Mouse (Mus musculus): ENCODE results near the gene Obsl1. TPM values are rescaled to one million over a fixed set of nuclear protein-coding genes. Genes with fewer than 3 reads are reported as not detected.
A peak's percentile ranks its signal among the peaks of the same experiment; 100 is the strongest.

The Obsl1 gene
- total and polyA plus RNA-seq, 2 experiments from 2014 or later = 23.9 to 52.4 TPM

DNA sequence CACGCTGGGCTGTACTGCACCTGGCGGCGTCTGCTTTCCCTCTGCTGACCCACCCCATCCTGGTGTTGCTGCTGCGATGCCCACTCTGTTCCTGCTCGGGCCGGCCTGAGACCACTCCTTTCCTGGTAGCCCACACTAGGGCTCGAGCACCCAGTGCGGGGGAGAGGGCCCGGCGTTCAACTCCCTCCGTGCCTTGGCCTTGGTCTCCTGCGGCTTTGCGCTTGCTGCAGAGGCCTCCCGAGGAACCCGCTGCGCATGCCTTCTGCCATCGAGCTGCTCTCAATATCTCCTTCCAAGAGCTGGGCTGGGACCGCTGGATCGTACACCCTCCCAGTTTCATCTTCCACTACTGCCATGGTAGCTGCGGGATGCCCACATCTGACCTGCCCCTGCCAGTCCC lies 3.3 kb upstream of the Obsl1 start:
- Histone ChIP-seq H3K4me2 (ENCODE audit: low read depth, low read length) (no peak overlapping the region), H3K36me3 (ENCODE audit: insufficient read depth, low read length) (no peaks in the 10 kb centered on the region), H3K27me3 (ENCODE audit: insufficient read depth, low read length) (no peaks in the 10 kb centered on the region), H3K4me1 (ENCODE audit: insufficient read depth, low read length) (0 out of 2 replicates have a peak, but pooled peaks cover 7% of the 10 kb centered on the region), H3K27ac (no peak overlapping the region), H3K9ac (replicated peaks; ENCODE audit: low read length) (no peak overlapping the region), H3K4me3 (ENCODE audit: low read length) (no peak overlapping the region), H3K9me3 (ENCODE audit: low read length) (no peaks in the 10 kb centered on the region)
- TF ChIP-seq CTCF (IDR thresholded peaks at IDR 0.05; ENCODE audit: low read depth) = no peak
- 49% methylated on average over 20 of the region's 20 CpGs for WGBS
- DNase-seq (ENCODE audit: low spot score) (no peak), ATAC-seq (no peak)

DNA sequence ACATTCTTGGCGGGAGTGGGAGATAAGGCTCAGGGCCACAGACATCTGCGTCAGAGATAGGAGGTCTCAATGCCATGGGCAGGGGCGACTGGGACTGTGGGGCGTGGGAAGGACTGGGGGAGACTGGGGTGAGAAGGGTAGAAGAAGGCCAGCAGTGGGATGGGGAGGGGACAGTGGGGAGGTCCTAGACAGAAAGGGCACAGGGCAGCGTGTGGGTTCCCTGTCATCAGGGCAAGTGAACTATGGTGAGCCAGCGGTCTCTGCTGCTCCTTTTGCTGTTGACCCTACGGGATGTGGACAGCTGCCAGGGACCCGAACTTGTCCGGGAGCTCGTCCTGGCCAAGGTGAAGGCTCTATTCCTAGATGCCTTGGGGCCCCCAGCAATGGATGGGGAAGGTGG lies 754 bp upstream of the Obsl1 start, which contains the start of gene Inha:
Inha (plus strand) TSS at position 72 of the 400 bp plus-strand sequence.
- WGBS = 79% methylated on average over 10 of the region's 10 CpGs

DNA sequence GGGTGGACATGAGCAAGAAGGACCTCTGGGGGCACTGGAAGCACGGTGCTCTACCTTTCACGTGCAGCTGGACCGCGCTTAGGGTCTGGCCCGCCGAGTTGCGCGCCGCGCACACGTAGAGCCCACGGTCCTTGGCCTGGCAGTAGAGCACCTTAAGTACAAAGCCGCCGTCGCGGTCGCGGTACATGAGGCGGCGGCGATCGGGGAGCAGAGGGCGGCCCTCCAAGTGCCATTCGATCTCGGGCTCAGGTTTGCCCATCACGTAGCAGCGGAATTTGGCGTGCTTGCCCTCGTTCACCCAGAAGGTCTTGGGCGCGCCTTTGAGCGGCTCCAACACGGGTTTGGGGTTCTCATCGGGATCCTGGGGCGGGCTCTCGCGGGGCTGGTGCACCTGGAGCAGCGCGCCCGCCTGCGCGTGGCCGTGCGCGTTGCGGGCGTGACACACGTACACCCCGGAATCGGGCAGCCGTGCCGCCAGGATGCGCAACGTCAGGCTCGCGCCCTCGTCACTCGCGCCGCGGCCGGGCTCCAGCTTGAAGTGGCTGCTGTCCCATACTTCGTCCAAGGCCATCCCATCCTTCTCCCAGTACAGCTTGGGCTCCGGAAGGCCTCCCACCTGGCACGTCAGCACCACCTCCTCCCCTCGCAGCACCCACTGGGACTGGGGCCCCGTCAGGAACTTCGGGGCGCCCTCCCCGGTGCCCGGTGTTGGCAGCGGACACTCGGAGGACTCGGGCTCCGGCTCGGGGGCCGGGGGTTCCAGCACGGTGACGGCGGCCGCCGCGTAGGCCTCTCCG lies 895 bp downstream of the Obsl1 start:
- Histone ChIP-seq H3K4me1 (ENCODE audit: insufficient read depth, low read length) (0 out of 2 replicates have a peak, but pooled peaks cover 11% of the 10 kb centered on the region), H3K36me3 (ENCODE audit: insufficient read depth, low read length) (peaks cover 4% of the 10 kb centered on the region; the same call in 1 of the 2 replicates), H3K9me3 (ENCODE audit: low read length) (no peaks in the 10 kb centered on the region), H3K27ac (peak overlapping the region; percentile 89), H3K9ac (replicated peaks; ENCODE audit: low read length) (peak overlapping the region; percentile 96), H3K27me3 (ENCODE audit: insufficient read depth, low read length) (no peaks in the 10 kb centered on the region), H3K4me3 (ENCODE audit: low read length) (peak overlapping the region; percentile 77), H3K4me2 (ENCODE audit: low read depth, low read length) (peak overlapping the region; percentile 89)
- no peak for TF ChIP-seq CTCF (IDR thresholded peaks at IDR 0.05; ENCODE audit: low read depth)
- peak; percentile 88 for ATAC-seq
- WGBS = under 1% methylated on average over 83 of the region's 84 CpGs
- DNase-seq (ENCODE audit: low spot score) = peak; percentile 89

More for the DNA sequence above, 754 bp upstream of the Obsl1 start, which contains the start of gene Inha:
- Histone ChIP-seq H3K27ac (peak within 1 kb of the TSS; percentile 89), H3K9me3 (ENCODE audit: low read length) (no peaks in the 10 kb centered on the region), H3K9ac (replicated peaks; ENCODE audit: low read length) (peak within 1 kb of the TSS; percentile 96), H3K4me2 (ENCODE audit: low read depth, low read length) (peak within 1 kb of the TSS; percentile 89), H3K27me3 (ENCODE audit: insufficient read depth, low read length) (no peaks in the 10 kb centered on the region), H3K4me3 (ENCODE audit: low read length) (peak within 1 kb of the TSS; percentile 77), H3K36me3 (ENCODE audit: insufficient read depth, low read length) (no peaks in the 10 kb centered on the region), H3K4me1 (ENCODE audit: insufficient read depth, low read length) (0 out of 2 replicates have a peak, but pooled peaks cover 11% of the 10 kb centered on the region)
- DNase-seq (ENCODE audit: low spot score) (no peak), ATAC-seq (no peak)
- no peak for TF ChIP-seq CTCF (IDR thresholded peaks at IDR 0.05; ENCODE audit: low read depth)

DNA sequence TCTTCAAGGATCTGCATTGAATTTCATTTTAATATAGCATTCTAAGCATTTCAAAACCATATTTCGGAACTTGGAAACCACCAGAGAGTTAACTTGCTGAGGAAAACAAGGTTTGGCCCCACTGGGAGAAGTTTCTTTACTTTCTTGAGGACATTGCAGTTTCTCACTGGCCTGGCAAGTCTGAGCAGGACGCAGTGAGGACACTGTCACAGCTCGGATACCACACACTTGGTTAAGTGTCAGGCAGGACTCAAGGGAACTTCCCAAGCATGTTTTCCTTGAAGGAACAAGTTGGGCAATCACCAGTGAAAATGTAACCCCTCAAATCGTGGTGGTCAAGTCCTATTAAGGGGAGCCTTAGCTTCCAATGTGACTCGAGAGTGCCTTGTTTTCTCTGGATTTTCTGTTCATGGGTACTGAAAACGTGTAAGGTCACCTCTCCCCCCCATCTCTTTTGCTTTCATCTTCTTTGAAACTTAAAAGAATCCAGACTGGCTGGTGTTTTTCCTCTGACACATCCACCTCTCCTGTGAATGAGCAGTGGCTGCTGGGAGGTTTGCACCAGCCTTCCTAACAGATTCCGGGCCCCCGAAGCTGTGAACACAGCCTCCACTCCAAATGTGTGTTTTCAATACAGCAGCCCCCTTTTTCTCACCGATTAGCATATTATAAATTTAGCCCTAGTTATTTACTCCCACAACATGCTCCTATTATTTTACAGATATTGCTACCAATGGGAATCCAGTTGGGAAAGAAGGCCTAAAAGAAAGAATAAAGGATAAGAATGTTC lies 1.8 kb downstream of the Obsl1 start:
- Histone ChIP-seq H3K27ac (peak overlapping the region; percentile 89; the same call in 1 of the 2 replicates), H3K4me2 (ENCODE audit: low read depth, low read length) (peak overlapping the region; percentile 89), H3K4me1 (ENCODE audit: insufficient read depth, low read length) (0 out of 2 replicates have a peak, but pooled peaks cover 11% of the 10 kb centered on the region), H3K9me3 (ENCODE audit: low read length) (no peaks in the 10 kb centered on the region), H3K9ac (replicated peaks; ENCODE audit: low read length) (peak overlapping the region; percentile 96), H3K27me3 (ENCODE audit: insufficient read depth, low read length) (no peaks in the 10 kb centered on the region), H3K4me3 (ENCODE audit: low read length) (peak overlapping the region; percentile 77), H3K36me3 (ENCODE audit: insufficient read depth, low read length) (peaks cover 5% of the 10 kb centered on the region; the same call in 1 of the 2 replicates)
- WGBS = 60% methylated on average over 9 of the region's 9 CpGs
- no peak for TF ChIP-seq CTCF (IDR thresholded peaks at IDR 0.05; ENCODE audit: low read depth)
- no peak for ATAC-seq
- peak; percentile 5 for DNase-seq (ENCODE audit: low spot score)

DNA sequence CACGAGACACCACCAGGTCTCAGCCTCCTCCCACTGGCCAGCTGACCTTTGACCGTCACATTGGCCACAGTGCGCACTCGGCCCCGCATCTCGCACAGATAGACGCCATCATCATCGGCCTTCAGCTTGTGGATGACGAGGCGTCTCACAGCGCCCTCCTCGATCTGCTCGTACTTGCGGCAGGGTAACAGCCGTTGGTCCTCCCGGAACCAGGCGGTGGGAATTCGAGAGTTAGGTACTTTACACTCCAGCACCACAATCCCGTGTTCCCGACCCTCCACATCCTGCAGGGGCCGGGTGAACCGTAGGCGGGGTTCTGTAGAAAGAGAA lies 2.6 kb downstream of the Obsl1 start:
- DNase-seq (ENCODE audit: low spot score) (no peak), ATAC-seq (no peak)
- no peaks in the 10 kb centered on the region for H3K27me3 ChIP-seq (ENCODE audit: insufficient read depth, low read length)
- no peak overlapping the region for H3K27ac ChIP-seq
- H3K4me1 ChIP-seq (ENCODE audit: insufficient read depth, low read length) = 0 out of 2 replicates have a peak, but pooled peaks cover 11% of the 10 kb centered on the region
- no peaks in the 10 kb centered on the region for H3K9me3 ChIP-seq (ENCODE audit: low read length)
- no peak overlapping the region for H3K9ac ChIP-seq (replicated peaks; ENCODE audit: low read length)
- no peak overlapping the region for H3K4me2 ChIP-seq (ENCODE audit: low read depth, low read length)
- no peak for TF ChIP-seq CTCF (IDR thresholded peaks at IDR 0.05; ENCODE audit: low read depth)
- H3K4me3 ChIP-seq (ENCODE audit: low read length) = no peak overlapping the region
- H3K36me3 ChIP-seq (ENCODE audit: insufficient read depth, low read length) = peaks cover 12% of the 10 kb centered on the region; the same call in 1 of the 2 replicates
- WGBS = 72% methylated on average over 23 of the region's 23 CpGs

DNA sequence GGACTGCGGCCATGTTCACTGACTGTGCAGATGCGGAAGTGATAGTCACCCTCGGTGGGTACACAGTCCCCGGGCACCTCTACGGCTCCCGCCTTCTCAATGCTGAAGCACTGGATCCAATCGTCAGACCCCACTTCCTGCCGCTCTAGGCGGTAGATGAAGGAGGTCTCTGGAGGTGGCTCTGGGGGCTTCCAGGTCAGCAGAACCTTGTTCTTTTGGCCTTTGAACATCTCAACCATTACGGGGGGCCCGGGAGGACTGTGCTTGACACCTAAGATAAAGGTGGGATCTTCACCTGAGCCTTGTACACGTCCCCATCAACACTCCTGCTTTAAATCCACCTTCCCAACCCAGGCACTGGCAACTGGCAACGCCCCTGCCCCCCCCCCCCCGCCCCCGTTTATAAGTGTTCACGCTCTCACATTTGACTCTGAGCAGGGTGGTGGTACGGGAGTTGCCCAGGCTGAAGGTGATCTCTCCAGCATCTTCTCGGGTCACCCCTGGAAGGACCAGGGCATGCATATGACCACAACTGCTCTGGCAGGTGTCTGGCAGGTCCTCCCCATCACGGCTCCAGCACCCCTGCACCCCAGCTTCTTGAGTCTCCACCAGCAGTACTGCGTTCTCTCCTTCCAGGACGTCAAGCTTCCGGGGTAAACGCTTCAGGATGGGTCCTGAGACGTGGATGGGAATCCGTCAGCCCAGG lies 3.2 kb downstream of the Obsl1 start:
- H3K27me3 ChIP-seq (ENCODE audit: insufficient read depth, low read length) = no peaks in the 10 kb centered on the region
- H3K36me3 ChIP-seq (ENCODE audit: insufficient read depth, low read length) = peaks cover 16% of the 10 kb centered on the region; the same call in 1 of the 2 replicates
- ATAC-seq (no peak), DNase-seq (ENCODE audit: low spot score) (no peak)
- H3K4me3 ChIP-seq (ENCODE audit: low read length) = no peak overlapping the region
- no peak for TF ChIP-seq CTCF (IDR thresholded peaks at IDR 0.05; ENCODE audit: low read depth)
- no peak overlapping the region for H3K9ac ChIP-seq (replicated peaks; ENCODE audit: low read length)
- H3K4me2 ChIP-seq (ENCODE audit: low read depth, low read length) = no peak overlapping the region
- 0 out of 2 replicates have a peak, but pooled peaks cover 11% of the 10 kb centered on the region for H3K4me1 ChIP-seq (ENCODE audit: insufficient read depth, low read length)
- no peaks in the 10 kb centered on the region for H3K9me3 ChIP-seq (ENCODE audit: low read length)
- no peak overlapping the region for H3K27ac ChIP-seq
- 87% methylated on average over 25 of the region's 25 CpGs for WGBS
